Mouse (Mus musculus) kidney, embryonic 14.5 days (tissue): ENCODE measurements around the gene Ccm2l. TPM values are rescaled to one million over a fixed set of nuclear protein-coding genes. Genes with fewer than 3 reads are reported as not detected.

Experiments
- ATAC-seq: fragments of 200-750 bp; cut with Nextera tagmentation; 2 replicates; pipeline ENCODE4 v1.8.0; 2017; ENCODE audit warnings: moderate number of reproducible peaks, mild to moderate bottlenecking, moderate TSS enrichment, moderate library complexity; ENCODE audit not compliant: low FRiP score, low TSS enrichment
- H3K27ac ChIP-seq: fragments of 300-500 bp; sonication (generic); 2 replicates; pipeline ENCODE4 v1.5.1; 2014; ENCODE audit warnings: low read depth, mild to moderate bottlenecking, low read length, moderate library complexity, mixed read lengths
- H3K27me3 ChIP-seq: fragments of 300-500 bp; sonication (generic); 2 replicates; pipeline ENCODE4 v1.6.1; 2014; ENCODE audit warnings: mild to moderate bottlenecking, low read length; ENCODE audit not compliant: control insufficient read depth, insufficient read depth
- H3K36me3 ChIP-seq: fragments of 300-500 bp; sonication (generic); 2 replicates; pipeline ENCODE4 v1.6.1; 2014; ENCODE audit warnings: low read length, mixed read lengths; ENCODE audit not compliant: control insufficient read depth, insufficient read depth
- H3K4me1 ChIP-seq: fragments of 300-500 bp; sonication (generic); 2 replicates; pipeline ENCODE4 v1.6.1; 2014; ENCODE audit warnings: low read length, mixed read lengths; ENCODE audit not compliant: control insufficient read depth, insufficient read depth
- H3K4me2 ChIP-seq: fragments of 300-500 bp; sonication (generic); replicated peaks from 2 replicates; pipeline ENCODE4 v1.6.1; 2014; ENCODE audit warnings: low read depth, mild to moderate bottlenecking, low read length
- H3K4me3 ChIP-seq: fragments of 300-500 bp; sonication (generic); 2 replicates; pipeline ENCODE4 v1.5.1; 2014; ENCODE audit warnings: mild to moderate bottlenecking, low read length
- H3K9ac ChIP-seq: fragments of 300-500 bp; sonication (generic); 2 replicates; pipeline ENCODE4 v1.6.1; 2014; ENCODE audit warnings: low read depth, mild to moderate bottlenecking, low read length, moderate library complexity
- H3K9me3 ChIP-seq: fragments of 300-500 bp; sonication (generic); 2 replicates; pipeline ENCODE4 v1.6.1; 2016; ENCODE audit warnings: low read length; ENCODE audit not compliant: control insufficient read depth
- WGBS: fragments of 180-500 bp; shearing (Covaris S2); extraction: QIAGEN DNeasy Blood & Tissue Kit; methylation state at CpG from one replicate; pipeline ENCODE4 v1.1.7; 2014; 5-methylcytosine and 5-hydroxymethylcytosine counted together
- polyA plus RNA-seq: library from polyadenylated mRNA; unstranded; fragments of >200 nt; fragmentation: Nextera tagmentation; extraction: Ambion mirVana; gene quantifications from 2 replicates; pipeline ENCODE4 v1.2.1, GENCODE M21; 2014

Ccm2l gene
- polyA plus RNA-seq, 1 experiment from 2014 or later = 4.4 TPM

DNA sequence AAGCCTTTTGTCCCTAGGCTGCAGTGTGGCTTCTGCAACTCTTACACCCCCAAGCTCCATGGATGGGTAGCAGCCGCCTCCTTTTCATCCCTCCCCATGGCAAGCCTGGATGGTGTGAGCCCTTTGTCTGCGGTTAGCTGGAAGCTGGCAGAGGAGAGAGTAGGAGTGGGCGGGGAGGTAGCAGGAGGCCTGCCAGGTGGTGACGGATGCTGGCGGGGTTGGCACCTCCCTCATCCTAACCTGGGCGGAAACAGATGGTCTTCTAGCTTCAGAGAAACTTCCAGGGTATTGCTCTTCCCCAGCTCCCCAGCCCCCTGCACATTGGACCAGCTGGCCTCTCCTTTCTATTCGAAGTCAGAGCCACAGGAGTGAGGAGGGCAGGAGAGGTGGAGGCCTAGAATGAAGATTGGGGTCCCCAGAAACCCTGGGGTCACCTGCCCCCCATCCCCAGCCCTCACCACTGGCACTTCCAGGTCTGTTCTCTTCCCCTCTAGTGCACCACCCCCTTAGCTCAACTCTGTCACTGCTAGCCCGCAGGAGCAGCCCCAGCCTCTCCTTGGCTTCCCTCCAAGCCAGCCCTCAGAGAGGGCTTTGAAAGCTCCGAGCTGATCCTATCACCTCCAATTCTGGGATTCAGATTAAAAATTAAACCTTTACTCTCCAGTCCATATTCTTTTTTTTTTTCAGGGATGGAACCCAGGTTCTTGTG lies 16.3 kb upstream of the Ccm2l start:
- no peaks in the 10 kb centered on the region for H3K36me3 ChIP-seq
- no peak overlapping the region for H3K27ac ChIP-seq
- H3K27me3 ChIP-seq = peaks cover 19% of the 10 kb centered on the region
- H3K4me3 ChIP-seq = no peak overlapping the region
- H3K9me3 ChIP-seq = no peaks in the 10 kb centered on the region
- no peak overlapping the region for H3K9ac ChIP-seq
- H3K4me1 ChIP-seq = peaks cover 4% of the 10 kb centered on the region
- 0 out of 2 replicates have a peak, but pooled peaks have one; percentile 22 for ATAC-seq
- WGBS = 20% methylated on average over 9 of the region's 9 CpGs
- H3K4me2 ChIP-seq = no peak overlapping the region

- Histone ChIP-seq H3K36me3 (no peaks in the 10 kb centered on the region), H3K27ac (no peak overlapping the region), H3K4me2 (no peak overlapping the region), H3K9me3 (no peaks in the 10 kb centered on the region), H3K9ac (no peak overlapping the region), H3K4me3 (no peak overlapping the region), H3K4me1 (peaks cover 4% of the 10 kb centered on the region), H3K27me3 (peaks cover 19% of the 10 kb centered on the region)
- ATAC-seq = no peak
- 91% methylated on average over 4 of the region's 4 CpGs for WGBS
These were observed 15.8 kb upstream of the Ccm2l start for GRCm38 (mm10) chr2:153049997-153050358.

DNA sequence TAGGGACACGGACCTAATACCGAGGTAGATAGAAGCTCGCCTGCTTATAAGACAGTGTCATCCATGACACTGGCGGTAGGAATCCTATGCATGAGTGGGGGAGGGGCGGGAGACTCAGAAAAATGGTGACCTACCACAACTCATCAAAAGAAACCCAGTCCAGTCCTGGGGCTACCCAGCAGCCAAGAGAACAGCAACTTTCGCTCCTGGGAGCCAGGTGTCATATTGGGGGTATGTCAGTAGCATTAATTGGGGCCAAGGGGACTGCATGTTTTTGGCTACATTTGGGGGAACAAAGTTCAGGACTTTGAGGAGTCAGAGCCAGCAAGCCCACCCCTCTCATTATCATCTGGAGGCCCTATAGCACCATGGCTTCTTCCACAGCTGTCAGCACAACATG lies 14.7 kb upstream of the Ccm2l start:
- H3K4me1 ChIP-seq = peaks cover 4% of the 10 kb centered on the region
- no peak overlapping the region for H3K4me3 ChIP-seq
- peaks cover 19% of the 10 kb centered on the region for H3K27me3 ChIP-seq
- no peak overlapping the region for H3K4me2 ChIP-seq
- WGBS = 81% methylated on average over 6 of the region's 6 CpGs
- no peaks in the 10 kb centered on the region for H3K9me3 ChIP-seq
- no peak overlapping the region for H3K9ac ChIP-seq
- H3K36me3 ChIP-seq = no peaks in the 10 kb centered on the region
- ATAC-seq = no peak
- H3K27ac ChIP-seq = no peak overlapping the region

- no peak overlapping the region for H3K4me3 ChIP-seq
- H3K4me1 ChIP-seq = peaks cover 4% of the 10 kb centered on the region; the same call in 1 of the 2 replicates
- ATAC-seq = no peak
- H3K9me3 ChIP-seq = no peaks in the 10 kb centered on the region
- no peaks in the 10 kb centered on the region for H3K36me3 ChIP-seq
- H3K4me2 ChIP-seq = no peak overlapping the region
- H3K27ac ChIP-seq = no peak overlapping the region
- 77% methylated on average over 9 of the region's 9 CpGs for WGBS
- H3K9ac ChIP-seq = no peak overlapping the region
- peaks cover 19% of the 10 kb centered on the region for H3K27me3 ChIP-seq
These were observed 14.2 kb upstream of the Ccm2l start for GRCm38 (mm10) chr2:153051537-153051936.

DNA sequence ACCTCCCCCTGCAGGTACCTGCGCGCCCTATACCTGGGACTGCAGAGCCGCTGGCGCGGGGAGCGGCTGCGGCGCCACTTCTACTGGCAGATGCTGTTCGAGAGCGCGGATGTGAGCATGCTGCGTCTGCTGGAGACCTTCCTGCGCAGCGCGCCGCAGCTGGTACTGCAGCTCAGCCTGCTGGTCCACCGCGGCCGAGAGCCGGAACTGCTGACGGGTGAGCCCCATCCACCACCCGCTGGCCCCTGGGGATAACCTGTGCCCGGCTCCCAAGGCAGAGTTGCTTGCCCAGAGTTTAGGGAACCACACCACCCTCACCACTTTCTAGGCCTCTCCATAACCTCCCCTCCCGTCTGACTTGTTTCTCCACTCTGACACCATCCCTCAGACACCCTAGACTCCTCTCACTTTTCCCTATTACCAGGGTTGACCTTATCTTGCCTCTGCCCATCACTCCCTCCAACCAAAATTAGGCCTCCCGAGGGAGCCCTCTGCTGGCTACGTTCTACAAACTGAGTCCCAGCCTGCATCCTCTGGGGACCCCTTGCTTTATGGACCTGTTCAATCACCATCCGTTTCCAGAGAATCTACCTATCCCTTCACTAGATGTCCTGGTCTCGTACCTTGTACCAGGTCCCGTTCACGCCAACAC lies 12.9 kb upstream of the Ccm2l start:
- peak overlapping the region; percentile 7; the same call in 1 of the 2 replicates for H3K4me3 ChIP-seq
- H3K36me3 ChIP-seq = no peaks in the 10 kb centered on the region
- no peak overlapping the region for H3K27ac ChIP-seq
- H3K27me3 ChIP-seq = peaks cover 19% of the 10 kb centered on the region
- peak overlapping the region; percentile 17 for H3K4me2 ChIP-seq
- no peak overlapping the region for H3K9ac ChIP-seq
- ATAC-seq = no peak
- no peaks in the 10 kb centered on the region for H3K9me3 ChIP-seq
- peaks cover 4% of the 10 kb centered on the region; the same call in 1 of the 2 replicates for H3K4me1 ChIP-seq
- WGBS = 7% methylated on average over 30 of the region's 30 CpGs

- ATAC-seq = no peak
- no peak overlapping the region for H3K9ac ChIP-seq
- 90% methylated on average over 8 of the region's 8 CpGs for WGBS
- no peak overlapping the region for H3K4me3 ChIP-seq
- no peak overlapping the region for H3K27ac ChIP-seq
- no peaks in the 10 kb centered on the region for H3K9me3 ChIP-seq
- H3K36me3 ChIP-seq = no peaks in the 10 kb centered on the region
- H3K4me2 ChIP-seq = no peak overlapping the region
- H3K4me1 ChIP-seq = peaks cover 4% of the 10 kb centered on the region; the same call in 1 of the 2 replicates
- H3K27me3 ChIP-seq = peaks cover 19% of the 10 kb centered on the region
These were observed 11.9 kb upstream of the Ccm2l start for GRCm38 (mm10) chr2:153053896-153054295.

DNA sequence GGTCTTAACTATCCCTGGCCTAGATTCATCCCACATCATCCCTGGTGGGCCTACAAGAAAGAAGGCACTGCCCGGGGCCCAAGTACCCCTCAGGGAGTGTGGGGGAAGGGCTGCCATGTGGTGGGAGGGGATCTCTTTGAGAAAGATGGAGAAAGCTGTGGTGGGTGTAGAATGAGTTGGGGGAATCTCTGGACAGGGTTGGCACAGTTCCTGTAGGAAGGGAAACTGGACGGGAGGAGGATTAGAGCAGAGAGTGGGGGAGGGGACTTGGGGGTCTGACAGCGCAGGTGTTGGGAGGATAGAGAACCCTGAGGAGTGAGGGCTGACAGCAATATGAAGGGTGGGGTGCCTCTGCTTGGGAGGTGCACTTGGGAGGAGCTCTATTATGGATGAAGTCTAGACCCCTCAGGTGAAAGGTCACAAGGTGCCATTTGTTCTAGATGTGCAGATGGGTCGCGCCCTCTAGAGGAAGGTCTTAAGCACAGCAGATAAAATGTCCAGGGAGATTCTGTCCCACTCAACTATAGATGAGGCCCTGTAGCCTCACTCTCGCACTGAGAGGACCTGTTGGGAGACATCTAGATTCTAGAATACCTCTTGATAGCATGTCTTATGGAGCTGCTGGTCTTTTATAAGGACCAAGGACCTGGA lies 10.4 kb upstream of the Ccm2l start:
- Histone ChIP-seq H3K4me1 (peaks cover 4% of the 10 kb centered on the region; the same call in 1 of the 2 replicates), H3K27me3 (peaks cover 19% of the 10 kb centered on the region), H3K27ac (no peak overlapping the region), H3K4me3 (no peak overlapping the region), H3K9ac (no peak overlapping the region), H3K4me2 (no peak overlapping the region), H3K9me3 (no peaks in the 10 kb centered on the region), H3K36me3 (no peaks in the 10 kb centered on the region)
- WGBS = 63% methylated on average over 6 of the region's 6 CpGs
- ATAC-seq = no peak

GRCm38 (mm10) chr2:153058365-153058764 lies 7.4 kb upstream of the Ccm2l start:
- H3K4me3 ChIP-seq = no peak overlapping the region
- H3K4me1 ChIP-seq = no peaks in the 10 kb centered on the region
- ATAC-seq = no peak
- H3K9ac ChIP-seq = no peak overlapping the region
- WGBS = 55% methylated on average over 4 of the region's 4 CpGs
- no peaks in the 10 kb centered on the region for H3K36me3 ChIP-seq
- no peaks in the 10 kb centered on the region for H3K9me3 ChIP-seq
- H3K27me3 ChIP-seq = 0 out of 2 replicates have a peak, but pooled peaks cover under 1% of the 10 kb centered on the region
- no peak overlapping the region for H3K4me2 ChIP-seq
- no peak overlapping the region for H3K27ac ChIP-seq

GRCm38 (mm10) chr2:153060216-153060615 lies 5.5 kb upstream of the Ccm2l start:
- 81% methylated on average over 7 of the region's 7 CpGs for WGBS
- no peak for ATAC-seq
- no peak overlapping the region for H3K9ac ChIP-seq
- H3K27me3 ChIP-seq = no peaks in the 10 kb centered on the region
- no peak overlapping the region for H3K27ac ChIP-seq
- H3K4me3 ChIP-seq = no peak overlapping the region
- no peaks in the 10 kb centered on the region for H3K36me3 ChIP-seq
- no peaks in the 10 kb centered on the region for H3K9me3 ChIP-seq
- H3K4me1 ChIP-seq = no peaks in the 10 kb centered on the region
- no peak overlapping the region for H3K4me2 ChIP-seq
